Mouse (Mus musculus): Measurements from ENCODE around the gene Trhde.

Gene Trhde

GRCm38 (mm10) chr10:114735678-114736077 is 66.4 kb downstream of the Trhde start:
- DNase-seq: no peak

GRCm38 (mm10) chr10:114735111-114735510 is 67.0 kb downstream of the Trhde start:
- DNase-seq: no peak

- DNase-seq: no peak
Measured at GRCm38 (mm10) chr10:114725591-114725990, 76.5 kb downstream of the Trhde start.

GRCm38 (mm10) chr10:114701791-114702190 is 100.3 kb downstream of the Trhde start:
- no peak for DNase-seq

GRCm38 (mm10) chr10:114671791-114672415 is 130.2 kb downstream of the Trhde start:
- no peak for DNase-seq

GRCm38 (mm10) chr10:114593046-114593445 is 209.1 kb downstream of the Trhde start:
- DNase-seq: no peak

GRCm38 (mm10) chr10:114578926-114579325 is 223.2 kb downstream of the Trhde start:
- DNase-seq: no peak

GRCm38 (mm10) chr10:114567891-114568290 is 234.2 kb downstream of the Trhde start:
- no peak for DNase-seq

- DNase-seq: no peak
Measured at GRCm38 (mm10) chr10:114509186-114509585, 292.9 kb downstream of the Trhde start.

GRCm38 (mm10) chr10:114488806-114489205 is 313.3 kb downstream of the Trhde start:
- DNase-seq: no peak

- no peak for DNase-seq
Measured at GRCm38 (mm10) chr10:114455591-114455990, 346.5 kb downstream of the Trhde start.

GRCm38 (mm10) chr10:114448116-114448515 is 354.0 kb downstream of the Trhde start:
- DNase-seq: no peak

- no peak for DNase-seq
Measured at GRCm38 (mm10) chr10:114418956-114419530, 383.1 kb downstream of the Trhde start.

GRCm38 (mm10) chr10:114415717-114416116 is 386.4 kb downstream of the Trhde start:
- DNase-seq: no peak

GRCm38 (mm10) chr10:114405260-114405659 is 396.8 kb downstream of the Trhde start:
- DNase-seq: no peak

- no peak for DNase-seq
Measured at GRCm38 (mm10) chr10:114403795-114404194, 398.3 kb downstream of the Trhde start.

GRCm38 (mm10) chr10:114370804-114371203 is 431.3 kb downstream of the Trhde start:
- DNase-seq: no peak

GRCm38 (mm10) chr10:114363442-114363841 is 438.7 kb downstream of the Trhde start:
- DNase-seq: no peak

GRCm38 (mm10) chr10:114362631-114363030 is 439.5 kb downstream of the Trhde start:
- DNase-seq: no peak
